Mouse (Mus musculus) limb, embryonic 11.5 days (tissue): Measurements from ENCODE around the gene Cd59b. TPM values are rescaled to one million over a fixed set of nuclear protein-coding genes. Genes with fewer than 3 reads are reported as not detected.

Experiments used
- polyA plus RNA-seq: library from polyadenylated mRNA; unstranded; fragments of >200 nt; fragmentation: Nextera tagmentation; extraction: Ambion mirVana; gene quantifications from 2 replicates; pipeline ENCODE4 v1.2.1, GENCODE M21; 2014

The Cd59b gene
- polyA plus RNA-seq, 1 experiment from 2014 or later = 4.9 TPM

Other genes with a start within 250 kb of the Cd59b start
- gene Lmo2, start 111.9 kb upstream of the Cd59b start, polyA plus RNA-seq = 35.6 and 42.3 TPM in 2 replicates
- gene Fbxo3, start 42.1 kb upstream of the Cd59b start, polyA plus RNA-seq = 53.0 and 54.6 TPM in 2 replicates
- gene 4931422A03Rik, start 41.5 kb upstream of the Cd59b start, polyA plus RNA-seq = 1.5 and 1.8 TPM in 2 replicates
- gene Gm10912, start 4.0 kb upstream of the Cd59b start, polyA plus RNA-seq = not detected in 2 replicates
- gene Gm10799, start 1.3 kb upstream of the Cd59b start, polyA plus RNA-seq = not detected in 2 replicates
- 18.2 and 19.2 TPM in 2 replicates for gene Cd59a, start 26.0 kb downstream of the Cd59b start, polyA plus RNA-seq
- not detected in 2 replicates for gene A930018P22Rik, start 52.9 kb downstream of the Cd59b start, polyA plus RNA-seq